Mouse (Mus musculus): ENCODE measurements around the gene Krt71. TPM values are rescaled to one million over a fixed set of nuclear protein-coding genes. Genes with fewer than 3 reads are reported as not detected.

Gene Krt71
- polyA plus RNA-seq (2012; rRNA removed) (0.03 and 0.04 TPM in 2 replicates), polyA plus RNA-seq (2014; fragmentation: Nextera tagmentation; extraction: Ambion mirVana) (not detected in 2 replicates)

DNA sequence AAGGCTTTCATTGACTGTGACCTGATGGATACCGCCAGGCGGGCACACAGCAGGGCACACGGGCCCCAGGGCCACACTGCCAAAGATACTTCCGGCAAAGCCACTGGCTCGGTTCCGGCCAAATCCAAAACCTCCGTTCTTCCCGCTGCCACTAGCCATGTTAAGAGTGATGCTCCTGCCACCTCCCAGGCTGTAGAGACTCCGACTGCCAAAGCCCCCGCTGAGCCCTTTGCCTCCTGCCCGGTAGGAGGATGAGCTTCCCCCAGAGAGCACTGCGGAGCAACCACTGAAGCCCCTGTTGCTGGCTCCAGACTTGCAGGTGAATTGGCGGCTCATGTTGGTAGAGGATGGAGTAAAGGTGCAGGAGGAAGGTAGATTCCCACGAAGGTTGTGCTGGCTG is at the start of gene Krt71:
Gene Krt71 (minus strand): TSS at position 399 of the 400 bp plus-strand sequence.
- no peak within 1 kb of the TSS for H3K9ac ChIP-seq (ENCODE audit: low read depth, low read length, severe bottlenecking)
- WGBS, result 56% methylated on average over 14 of the region's 14 CpGs
- TF ChIP-seq POLR2A (IDR thresholded peaks at IDR 0.05; ENCODE audit: borderline replicate concordance, extremely low read depth, insufficient read depth, insufficient read length), result no peak
- no peaks in the 10 kb centered on the region for H3K36me3 ChIP-seq (ENCODE audit: control insufficient read depth, insufficient read depth, low read length)
- no peaks in the 10 kb centered on the region for H3K9me3 ChIP-seq (ENCODE audit: control insufficient read depth, low read length)
- no peaks in the 10 kb centered on the region for H3K4me1 ChIP-seq (ENCODE audit: control insufficient read depth, insufficient read depth, low read length)
- no peak within 1 kb of the TSS for H3K27ac ChIP-seq (replicated peaks; ENCODE audit: low read depth, low read length)
- H3K27me3 ChIP-seq (ENCODE audit: control insufficient read depth, insufficient read depth, low read length), result no peaks in the 10 kb centered on the region; the same call in 1 of the 2 replicates
- no peak for ATAC-seq (ENCODE audit: low FRiP score, low read depth)
- H3K4me2 ChIP-seq (replicated peaks; ENCODE audit: low read depth, low read length, severe bottlenecking), result no peak within 1 kb of the TSS
- no peak within 1 kb of the TSS for H3K4me3 ChIP-seq (replicated peaks; ENCODE audit: low read length)
- DNase-seq (ENCODE audit: low spot score), result no peak

DNA sequence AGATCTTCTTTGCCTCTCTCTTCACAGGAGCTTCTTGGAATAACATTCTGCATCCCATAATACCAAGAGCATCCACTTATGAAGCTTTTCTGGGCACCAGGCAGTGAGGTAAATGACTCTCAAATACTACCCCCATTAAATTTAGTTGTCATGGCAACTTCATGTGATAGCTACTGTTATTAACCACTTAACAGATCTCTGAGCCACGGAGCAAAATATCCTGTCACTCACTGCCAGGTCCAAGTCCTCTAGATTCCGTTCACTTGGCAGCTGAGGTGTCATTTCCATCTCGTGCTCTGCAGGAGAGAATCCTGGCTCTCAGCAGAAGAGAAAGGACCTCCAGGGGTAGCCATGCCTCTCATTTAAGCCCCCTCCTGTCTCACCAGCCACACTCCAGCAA is 48.0 kb upstream of the Krt71 start:
- no peak overlapping the region for H3K4me2 ChIP-seq (replicated peaks; ENCODE audit: low read depth, low read length, severe bottlenecking)

DNA sequence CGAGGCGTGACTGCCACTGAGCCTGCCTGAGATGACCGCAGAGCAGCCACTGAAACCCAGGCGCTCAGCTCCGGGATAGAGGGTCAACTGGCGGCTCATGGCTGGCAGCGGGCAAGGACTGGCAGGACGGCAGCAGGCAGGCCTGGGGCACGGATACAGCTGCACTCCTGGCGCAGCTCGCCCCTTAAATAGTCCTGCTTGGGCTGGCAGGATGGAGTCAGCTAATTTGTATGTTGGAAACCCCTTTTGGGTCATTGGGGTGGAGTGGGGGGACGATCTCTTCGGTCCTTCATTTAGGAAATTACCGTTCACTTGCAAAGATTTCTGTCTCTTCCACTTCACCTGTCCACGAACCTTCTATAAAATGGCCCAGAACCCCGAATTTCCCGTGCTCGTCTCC is 43.5 kb upstream of the Krt71 start, which contains the start of gene Krt72:
Gene Krt72 (minus strand): TSS at position 101 of the 400 bp plus-strand sequence.
- Histone ChIP-seq H3K4me1 (ENCODE audit: control insufficient read depth, insufficient read depth, low read length) (no peaks in the 10 kb centered on the region), H3K4me3 (replicated peaks; ENCODE audit: low read length) (no peak within 1 kb of the TSS), H3K9ac (ENCODE audit: low read depth, low read length, severe bottlenecking) (no peak within 1 kb of the TSS), H3K4me2 (replicated peaks; ENCODE audit: low read depth, low read length, severe bottlenecking) (no peak within 1 kb of the TSS), H3K27ac (replicated peaks; ENCODE audit: low read depth, low read length) (no peak within 1 kb of the TSS), H3K36me3 (ENCODE audit: control insufficient read depth, insufficient read depth, low read length) (no peaks in the 10 kb centered on the region), H3K9me3 (ENCODE audit: control insufficient read depth, low read length) (no peaks in the 10 kb centered on the region), H3K27me3 (ENCODE audit: control insufficient read depth, insufficient read depth, low read length) (no peaks in the 10 kb centered on the region)
- no peak for TF ChIP-seq POLR2A (IDR thresholded peaks at IDR 0.05; ENCODE audit: borderline replicate concordance, extremely low read depth, insufficient read depth, insufficient read length)
- DNase-seq (ENCODE audit: low spot score), result no peak
- 87% methylated on average over 18 of the region's 18 CpGs for WGBS
- ATAC-seq (ENCODE audit: low FRiP score, low read depth), result no peak

More for the DNA sequence above, 48.0 kb upstream of the Krt71 start:
- no peak overlapping the region for H3K4me3 ChIP-seq (replicated peaks; ENCODE audit: low read length)
- no peaks in the 10 kb centered on the region for H3K27me3 ChIP-seq (ENCODE audit: control insufficient read depth, insufficient read depth, low read length)
- WGBS, result 6% methylated on average over 3 of the region's 3 CpGs
- H3K9me3 ChIP-seq (ENCODE audit: control insufficient read depth, low read length), result no peaks in the 10 kb centered on the region
- no peaks in the 10 kb centered on the region for H3K4me1 ChIP-seq (ENCODE audit: control insufficient read depth, insufficient read depth, low read length)
- ATAC-seq (ENCODE audit: low FRiP score, low read depth) (no peak), DNase-seq (ENCODE audit: low spot score) (no peak)
- no peak for TF ChIP-seq POLR2A (IDR thresholded peaks at IDR 0.05; ENCODE audit: borderline replicate concordance, extremely low read depth, insufficient read depth, insufficient read length)
- H3K36me3 ChIP-seq (ENCODE audit: control insufficient read depth, insufficient read depth, low read length), result no peaks in the 10 kb centered on the region
- H3K9ac ChIP-seq (ENCODE audit: low read depth, low read length, severe bottlenecking), result no peak overlapping the region
- H3K27ac ChIP-seq (replicated peaks; ENCODE audit: low read depth, low read length), result no peak overlapping the region

DNA sequence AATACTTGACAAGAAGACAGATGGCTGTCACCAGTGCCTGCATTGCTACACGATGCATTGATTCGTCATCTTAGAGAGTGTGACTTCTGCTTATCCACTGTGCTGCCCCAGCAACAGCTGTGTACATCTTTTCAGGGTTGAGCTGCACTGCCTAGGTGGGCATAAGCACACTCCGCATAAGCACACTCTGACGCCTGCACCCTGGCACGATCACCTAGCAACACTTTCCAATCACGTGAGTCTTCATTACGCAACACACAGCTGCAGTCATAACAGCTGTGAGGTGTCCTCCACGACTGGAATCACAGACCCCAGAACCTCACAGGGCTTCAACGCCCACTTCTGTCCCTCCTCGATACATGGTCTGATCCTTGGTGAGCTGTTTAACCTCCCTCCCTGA is 30.5 kb upstream of the Krt71 start:
- Histone ChIP-seq H3K4me2 (replicated peaks; ENCODE audit: low read depth, low read length, severe bottlenecking) (no peak overlapping the region), H3K27me3 (ENCODE audit: control insufficient read depth, insufficient read depth, low read length) (no peaks in the 10 kb centered on the region), H3K9ac (ENCODE audit: low read depth, low read length, severe bottlenecking) (no peak overlapping the region), H3K9me3 (ENCODE audit: control insufficient read depth, low read length) (no peaks in the 10 kb centered on the region), H3K27ac (replicated peaks; ENCODE audit: low read depth, low read length) (no peak overlapping the region), H3K4me3 (replicated peaks; ENCODE audit: low read length) (no peak overlapping the region), H3K36me3 (ENCODE audit: control insufficient read depth, insufficient read depth, low read length) (no peaks in the 10 kb centered on the region), H3K4me1 (ENCODE audit: control insufficient read depth, insufficient read depth, low read length) (no peaks in the 10 kb centered on the region)
- DNase-seq (ENCODE audit: low spot score) (no peak), ATAC-seq (ENCODE audit: low FRiP score, low read depth) (no peak)
- TF ChIP-seq POLR2A (IDR thresholded peaks at IDR 0.05; ENCODE audit: borderline replicate concordance, extremely low read depth, insufficient read depth, insufficient read length), result no peak
- 75% methylated on average over 10 of the region's 10 CpGs for WGBS

DNA sequence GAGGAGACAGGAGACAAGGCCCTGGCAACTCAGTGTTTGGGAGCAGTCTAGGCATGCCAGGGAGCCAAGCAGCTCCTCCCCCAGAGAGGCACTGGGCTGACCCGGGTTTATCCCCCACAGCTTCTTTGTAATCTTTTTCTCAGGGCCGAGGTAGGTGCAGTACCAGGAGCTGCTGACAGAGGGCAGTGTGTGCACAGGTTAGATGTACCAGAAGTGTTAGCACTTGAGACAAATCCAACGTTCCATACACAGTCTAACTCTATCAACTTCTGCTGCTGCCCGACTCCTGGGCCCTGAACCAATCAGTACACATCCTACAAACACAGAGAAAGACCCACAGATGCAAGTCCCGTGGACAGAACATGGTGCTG is 29.8 kb upstream of the Krt71 start:
- no peak overlapping the region for H3K27ac ChIP-seq (replicated peaks; ENCODE audit: low read depth, low read length)
- peak; percentile 71 for ATAC-seq (ENCODE audit: low FRiP score, low read depth)

More for the DNA sequence above, 29.8 kb upstream of the Krt71 start:
- Histone ChIP-seq H3K4me3 (replicated peaks; ENCODE audit: low read length) (no peak overlapping the region), H3K4me1 (ENCODE audit: control insufficient read depth, insufficient read depth, low read length) (no peaks in the 10 kb centered on the region), H3K36me3 (ENCODE audit: control insufficient read depth, insufficient read depth, low read length) (no peaks in the 10 kb centered on the region), H3K4me2 (replicated peaks; ENCODE audit: low read depth, low read length, severe bottlenecking) (no peak overlapping the region), H3K27me3 (ENCODE audit: control insufficient read depth, insufficient read depth, low read length) (no peaks in the 10 kb centered on the region), H3K9me3 (ENCODE audit: control insufficient read depth, low read length) (no peaks in the 10 kb centered on the region), H3K9ac (ENCODE audit: low read depth, low read length, severe bottlenecking) (no peak overlapping the region)
- peak; percentile 87 for DNase-seq (ENCODE audit: low spot score)
- WGBS, result 5% methylated on average over 5 of the region's 5 CpGs
- no peak for TF ChIP-seq POLR2A (IDR thresholded peaks at IDR 0.05; ENCODE audit: borderline replicate concordance, extremely low read depth, insufficient read depth, insufficient read length)
